Mouse (Mus musculus) yolk sac, embryonic 10.5 days (tissue): Measurements from ENCODE around the gene 1700003H04Rik.

Experiments
- DNase-seq: peaks from one replicate; pipeline ENCODE4 v3.0.0-alpha.2; 2017; ENCODE audit warnings: low spot score

The 1700003H04Rik gene

DNA sequence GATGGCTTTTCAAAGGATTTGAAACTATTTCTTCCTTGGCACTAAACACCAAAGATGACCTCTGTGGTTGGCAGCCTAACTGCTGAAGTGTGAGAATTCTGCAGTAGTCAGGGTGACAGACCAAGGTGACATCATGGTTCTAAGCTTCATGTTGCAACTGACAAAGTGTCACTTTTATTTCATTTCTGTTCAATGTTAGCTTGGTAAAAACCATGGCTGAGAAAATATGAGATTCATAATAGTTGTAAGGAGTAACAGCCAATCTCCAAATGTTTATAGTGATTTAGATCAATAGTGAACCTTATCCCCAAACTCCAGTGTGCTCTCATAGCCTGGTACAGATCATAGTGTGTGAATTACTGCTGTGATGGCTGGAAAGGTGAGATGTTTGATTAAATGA is at the start of gene 1700003H04Rik:
Gene 1700003H04Rik (minus strand): TSS at position 101 of the 400 bp plus-strand sequence.
- no peak for DNase-seq

DNA sequence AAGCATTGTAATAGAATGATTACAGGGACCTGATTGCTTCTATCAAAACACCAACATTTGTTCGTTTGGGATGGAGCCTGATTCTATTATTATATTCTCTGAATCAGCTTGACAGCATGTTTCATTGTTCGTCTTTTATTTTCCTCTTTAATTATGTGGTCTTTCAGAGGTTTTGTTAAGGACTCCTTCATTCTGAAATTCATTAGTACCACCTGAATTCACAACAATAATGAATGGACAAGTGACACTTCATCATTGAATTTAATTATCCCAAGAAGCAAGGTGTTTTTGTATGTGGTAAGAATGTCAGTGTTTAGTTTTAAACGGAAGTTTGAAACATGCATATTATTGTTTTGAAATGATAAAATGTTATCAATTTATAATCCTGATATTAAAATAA is 42.1 kb upstream of the 1700003H04Rik start:
- no peak for DNase-seq

DNA sequence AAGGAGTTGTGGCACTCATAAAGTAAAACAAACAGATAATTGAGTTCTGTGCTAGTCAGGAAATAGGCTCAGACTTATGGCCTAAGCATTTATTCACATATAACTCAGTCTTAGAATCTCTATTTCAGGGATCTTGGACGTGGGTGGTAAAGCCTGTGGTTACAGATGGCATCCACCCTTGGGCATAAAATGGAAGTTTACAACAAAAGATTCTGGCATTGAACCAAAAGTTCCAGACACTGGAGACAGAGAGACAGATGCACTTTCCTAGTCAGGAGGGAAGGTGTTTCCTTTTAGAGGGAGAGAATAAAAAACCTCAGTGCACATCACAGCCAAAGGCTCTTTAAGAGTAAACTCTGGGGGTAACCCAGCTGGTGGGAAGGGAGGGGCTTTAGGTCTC is 32.4 kb upstream of the 1700003H04Rik start:
- DNase-seq = no peak

DNA sequence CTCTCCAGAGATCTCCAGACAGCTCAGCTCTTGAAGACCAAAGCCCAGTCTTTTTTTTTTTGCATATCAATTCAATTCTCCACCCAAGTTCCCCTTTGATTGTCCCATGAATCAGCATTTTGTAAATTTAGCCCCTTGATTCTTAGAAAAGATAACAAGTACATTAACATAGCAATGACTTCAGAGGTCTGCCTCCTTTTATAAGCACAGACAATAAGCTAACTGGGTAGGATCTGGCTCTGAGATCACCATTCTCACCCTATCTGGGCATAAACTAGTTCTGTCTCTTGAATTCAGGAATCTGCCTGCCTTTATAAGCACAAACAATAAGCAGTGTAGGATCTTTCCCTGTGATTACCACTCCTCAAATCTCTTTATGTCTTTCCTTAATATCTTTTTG is 29.1 kb upstream of the 1700003H04Rik start:
- no peak for DNase-seq

DNA sequence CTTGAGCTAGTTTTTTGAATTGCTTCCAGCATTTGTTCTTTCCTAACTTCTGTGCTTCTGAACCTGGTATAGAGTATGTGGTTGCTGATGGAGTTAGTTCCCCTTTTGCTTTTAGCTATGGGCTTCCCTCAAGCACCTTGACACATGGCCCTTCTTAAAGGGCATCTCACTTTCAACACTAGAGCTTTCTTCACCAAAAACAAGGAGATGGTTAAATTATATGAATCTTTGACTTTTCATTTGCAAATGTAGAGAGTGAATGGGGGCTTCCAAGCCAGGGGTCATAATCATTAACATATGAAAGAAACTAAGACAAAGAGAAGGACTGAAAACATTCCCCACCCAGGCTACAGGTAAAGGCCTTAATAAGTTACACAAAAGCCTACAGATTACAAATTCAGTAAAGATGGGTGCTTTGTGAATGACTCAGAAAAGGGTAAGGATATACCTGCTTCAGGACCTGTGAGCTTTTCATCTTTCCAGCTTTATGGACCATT is 25.2 kb upstream of the 1700003H04Rik start:
- no peak for DNase-seq

DNA sequence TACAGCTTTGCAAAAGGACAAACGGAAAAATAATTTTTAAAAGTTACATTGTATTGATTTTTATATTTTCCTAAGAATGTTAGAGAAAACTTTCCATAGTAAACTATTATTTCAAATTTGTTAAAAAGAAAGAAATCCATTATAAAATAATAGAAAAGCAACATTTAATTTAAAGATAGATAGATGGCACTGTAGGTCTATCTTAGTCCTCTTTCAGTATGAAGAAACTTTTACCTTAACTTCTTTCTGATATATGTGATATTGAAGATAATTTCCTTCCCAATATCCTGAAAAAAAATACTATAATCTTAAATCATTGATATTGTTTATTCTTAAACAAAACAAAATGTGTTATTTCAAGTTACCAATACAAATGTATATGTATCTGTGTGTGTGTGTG is 24.6 kb upstream of the 1700003H04Rik start:
- DNase-seq = no peak

DNA sequence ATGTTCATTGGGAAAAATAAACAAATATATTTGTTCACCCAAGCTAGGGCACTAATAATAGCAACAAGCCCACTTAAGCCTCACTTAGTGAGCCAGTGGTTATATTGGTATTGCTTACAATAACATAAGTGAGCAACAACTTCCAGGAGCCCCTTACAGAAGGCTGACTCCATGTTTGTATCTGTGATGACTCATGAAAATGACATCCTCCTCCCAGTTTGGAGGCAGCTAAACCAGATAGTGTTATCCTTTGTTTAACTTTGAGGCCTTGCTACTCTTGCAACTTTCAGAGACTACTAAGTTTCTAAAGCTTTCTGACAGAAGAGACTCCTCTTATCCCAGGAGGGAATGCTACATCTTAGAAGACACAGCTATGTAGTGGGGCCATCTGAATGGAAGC is 16.9 kb upstream of the 1700003H04Rik start:
- DNase-seq = no peak

DNA sequence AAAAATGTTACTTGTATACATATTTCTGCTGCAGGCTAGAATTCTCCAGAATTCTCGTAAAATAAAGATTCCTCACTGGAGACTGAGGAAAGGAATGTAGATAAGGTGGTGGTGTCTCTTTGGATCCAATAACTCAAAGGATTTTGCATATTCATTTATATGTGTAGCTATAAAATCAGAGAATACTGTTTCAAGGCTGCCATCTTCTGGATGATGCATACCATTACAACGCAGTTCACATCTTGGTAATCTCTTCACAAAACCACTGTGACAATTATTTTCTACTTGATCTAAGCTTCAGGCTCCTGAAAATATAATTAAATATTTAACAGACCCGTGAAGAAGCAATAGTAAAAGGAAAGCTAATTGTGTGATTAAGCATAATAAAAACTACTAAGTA is 6.6 kb upstream of the 1700003H04Rik start:
- no peak for DNase-seq

DNA sequence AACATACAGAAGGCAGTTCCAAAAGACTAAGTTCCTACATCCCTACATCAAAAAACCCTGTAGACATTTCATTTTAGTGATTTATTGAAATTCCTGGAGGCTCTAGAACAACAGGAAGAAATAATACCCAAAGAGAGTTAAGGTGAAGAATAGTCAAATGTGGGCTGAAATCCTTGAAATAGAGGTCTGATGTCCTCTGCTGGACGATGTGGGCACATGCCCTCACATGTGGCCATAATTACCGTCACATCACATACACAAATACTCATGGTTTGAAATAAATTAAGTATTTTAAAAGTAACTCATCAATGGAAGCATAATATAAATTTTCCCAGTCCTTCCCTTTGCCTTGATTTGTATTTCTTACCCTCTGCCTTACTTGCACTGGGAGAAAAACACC is 4.9 kb upstream of the 1700003H04Rik start:
- no peak for DNase-seq

DNA sequence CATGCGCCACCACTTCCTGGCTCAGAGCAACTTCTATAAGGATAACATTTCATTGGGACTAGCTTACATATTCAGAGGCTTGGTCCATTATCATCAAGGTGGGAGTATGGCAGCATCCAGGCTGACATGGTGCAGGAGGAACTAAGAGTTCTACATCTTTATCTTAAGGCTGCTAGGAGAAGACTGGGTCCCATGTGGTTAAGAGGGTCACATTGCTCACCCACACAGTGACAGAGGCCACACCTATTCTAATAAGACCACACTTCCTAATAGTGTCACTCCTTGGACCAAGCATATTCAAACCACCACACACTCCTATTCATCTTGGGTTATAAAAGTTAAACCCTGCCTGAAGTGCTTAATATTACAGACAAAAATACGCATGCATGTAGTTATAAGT is 23.6 kb downstream of the 1700003H04Rik start:
- DNase-seq = no peak

DNA sequence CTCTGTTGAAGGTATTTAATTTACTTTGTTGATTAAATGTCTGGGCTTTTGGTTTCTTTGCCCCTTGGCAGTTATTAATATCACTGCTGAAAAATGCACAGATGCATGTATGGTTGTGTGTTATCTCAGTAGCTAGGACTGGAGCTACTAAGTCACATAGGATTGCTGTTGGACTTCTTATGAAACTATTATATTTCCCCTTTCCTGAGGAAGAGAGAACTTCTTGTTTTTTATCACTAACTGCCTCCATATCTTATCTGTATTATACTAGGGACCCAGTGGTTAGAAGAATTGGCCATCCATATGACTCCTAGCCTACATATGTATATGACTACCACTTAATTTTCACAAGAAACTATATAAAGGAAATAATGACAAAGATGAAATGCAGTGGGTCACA is 24.9 kb downstream of the 1700003H04Rik start:
- DNase-seq = no peak

DNA sequence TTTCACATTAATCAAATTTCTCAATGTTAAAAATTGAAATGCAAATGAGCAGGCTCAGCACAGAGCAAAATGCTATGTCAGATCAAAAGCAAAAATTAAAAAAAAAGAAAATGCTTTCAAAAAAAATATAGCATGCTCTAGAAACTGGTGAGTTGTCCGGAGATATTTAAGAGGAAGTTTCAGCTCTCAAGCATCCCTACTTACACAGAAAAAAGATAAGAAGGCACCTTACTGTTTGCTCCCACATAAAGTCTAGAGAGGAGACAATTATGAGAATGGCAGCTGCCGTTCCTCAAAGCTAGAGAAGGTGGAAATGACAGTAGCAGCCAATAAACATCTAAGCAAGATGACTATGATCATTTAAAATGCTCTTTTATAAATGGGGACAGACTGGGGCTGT is 25.8 kb downstream of the 1700003H04Rik start:
- no peak for DNase-seq

DNA sequence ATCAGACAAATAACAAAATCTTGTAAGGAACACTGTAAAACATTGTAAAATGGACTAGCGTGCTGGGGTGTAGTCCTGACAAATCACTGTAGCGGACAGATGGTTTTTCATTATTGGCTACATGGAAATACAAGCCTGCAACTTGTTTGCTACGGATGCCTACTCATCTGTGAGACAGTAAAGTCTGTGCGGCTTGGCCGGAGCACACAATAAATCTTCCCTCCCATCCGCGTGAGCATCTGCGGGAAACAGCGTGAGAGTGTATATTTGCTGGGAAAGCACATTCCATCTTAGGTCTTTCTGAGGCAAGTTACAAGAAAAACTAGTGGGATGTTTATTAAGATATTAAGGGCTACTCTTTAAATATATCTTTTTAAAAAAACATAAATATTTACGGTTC is 32.0 kb downstream of the 1700003H04Rik start:
- DNase-seq = no peak

DNA sequence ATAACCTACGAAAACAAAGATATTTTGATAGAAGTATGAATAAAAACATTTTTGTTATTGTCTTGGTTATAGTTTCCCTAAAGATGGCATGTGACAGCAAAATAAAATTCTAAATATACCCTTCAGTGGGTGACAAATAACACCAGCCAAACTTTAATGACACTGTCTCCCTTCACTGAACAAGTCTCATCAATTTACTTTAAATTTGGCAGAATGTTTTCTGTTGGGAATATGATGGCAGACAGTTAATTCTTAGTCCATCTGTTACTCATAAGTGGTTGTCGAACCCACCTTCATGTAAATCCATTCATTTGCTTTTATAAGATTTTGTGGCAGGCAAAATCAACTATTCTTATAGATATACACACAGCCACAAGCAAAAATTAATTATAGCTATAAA is 42.6 kb downstream of the 1700003H04Rik start:
- DNase-seq = no peak

DNA sequence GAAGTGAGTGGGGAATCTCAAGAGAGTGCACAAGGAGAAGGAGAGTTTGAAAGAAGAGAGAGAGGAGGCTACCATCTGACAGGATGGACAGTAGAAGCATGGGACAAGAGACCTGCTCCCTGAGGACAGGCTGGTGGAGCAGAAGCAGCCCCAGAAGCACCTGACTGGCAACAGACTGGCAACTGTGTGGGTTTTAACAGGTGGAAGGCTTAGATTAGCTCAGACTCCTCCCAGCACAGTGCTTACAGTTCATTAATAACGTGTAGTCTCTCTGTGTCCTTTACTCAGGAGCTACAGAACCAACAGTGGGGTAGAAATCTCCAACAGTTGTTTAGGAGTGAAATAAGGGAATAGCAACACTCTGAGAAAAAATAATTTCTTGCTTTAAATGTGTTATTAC is 44.3 kb downstream of the 1700003H04Rik start:
- no peak for DNase-seq

DNA sequence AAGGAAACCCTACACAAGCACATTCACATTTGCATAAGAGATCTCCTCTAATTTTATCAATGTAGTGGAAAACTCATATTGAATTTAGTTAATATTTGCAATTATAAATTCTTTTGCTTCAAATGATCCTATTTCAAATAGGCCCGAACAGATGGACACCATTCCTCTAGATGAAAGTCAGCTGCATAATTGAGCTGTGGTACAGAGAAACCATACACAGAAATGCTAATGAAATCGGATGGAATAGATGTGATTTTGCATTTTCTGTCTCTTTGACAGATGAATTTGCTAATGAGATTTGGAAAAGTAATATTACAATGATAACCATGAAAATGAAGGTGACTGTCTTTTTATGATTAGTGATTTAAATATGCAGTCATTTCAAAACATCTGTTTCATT is 62.1 kb downstream of the 1700003H04Rik start:
- DNase-seq = no peak
